Mouse (Mus musculus) embryonic facial prominence, embryonic 14.5 days (tissue): ENCODE data around the gene Zfp992. TPM values are rescaled to one million over a fixed set of nuclear protein-coding genes. Genes with fewer than 3 reads are reported as not detected.
"Not testable (repeated sequence)": the region's sequence is repeated elsewhere in the genome, so short reads cannot be mapped to it uniquely, and the experiment has no call there.

ENCODE experiments used
- ATAC-seq: fragments of 200-750 bp; cut with Nextera tagmentation; 2 replicates; pipeline ENCODE4 v1.8.0; 2017; ENCODE audit warnings: low read depth, moderate number of reproducible peaks, moderate TSS enrichment
- DNase-seq: peaks from one replicate; pipeline ENCODE4 v3.0.0-alpha.2; 2015; ENCODE audit warnings: low spot score
- H3K27ac ChIP-seq: fragments of 300-500 bp; sonication (generic); replicated peaks from 2 replicates; pipeline ENCODE4 v1.5.1; 2014; ENCODE audit warnings: low read depth, mild to moderate bottlenecking, low read length, moderate library complexity
- H3K27me3 ChIP-seq: fragments of 300-500 bp; sonication (generic); replicated peaks from 2 replicates; pipeline ENCODE4 v1.6.1; 2014; ENCODE audit warnings: low read length; ENCODE audit not compliant: control insufficient read depth, insufficient read depth
- H3K36me3 ChIP-seq: fragments of 300-500 bp; sonication (generic); 2 replicates; pipeline ENCODE4 v1.6.1; 2014; ENCODE audit warnings: low read length, mixed read lengths; ENCODE audit not compliant: control insufficient read depth, insufficient read depth
- H3K4me1 ChIP-seq: fragments of 300-500 bp; sonication (generic); 2 replicates; pipeline ENCODE4 v1.6.1; 2014; ENCODE audit warnings: antibody characterized with exemption, low read length; ENCODE audit not compliant: control insufficient read depth, insufficient read depth
- H3K4me2 ChIP-seq: fragments of 300-500 bp; sonication (generic); 2 replicates; pipeline ENCODE4 v1.6.1; 2014; ENCODE audit warnings: low read depth, mild to moderate bottlenecking, low read length, moderate library complexity, mixed read lengths
- H3K4me3 ChIP-seq: fragments of 300-500 bp; sonication (generic); 2 replicates; pipeline ENCODE4 v1.5.1; 2014; ENCODE audit warnings: low read depth, mild to moderate bottlenecking, low read length
- H3K9ac ChIP-seq: fragments of 300-500 bp; sonication (generic); 2 replicates; pipeline ENCODE4 v1.6.1; 2014; ENCODE audit warnings: low read depth, mild to moderate bottlenecking, low read length, moderate library complexity, mixed read lengths
- H3K9me3 ChIP-seq: fragments of 300-500 bp; sonication (generic); 2 replicates; pipeline ENCODE4 v1.6.1; 2016; ENCODE audit warnings: low read length; ENCODE audit not compliant: control insufficient read depth
- WGBS: fragments of 180-500 bp; shearing (Covaris S2); extraction: QIAGEN DNeasy Blood & Tissue Kit; methylation state at CpG from one replicate; pipeline ENCODE4 v1.1.7; 2014; 5-methylcytosine and 5-hydroxymethylcytosine counted together
- polyA plus RNA-seq: library from polyadenylated mRNA; unstranded; fragments of >200 nt; fragmentation: Nextera tagmentation; extraction: Ambion mirVana; gene quantifications from 2 replicates; pipeline ENCODE4 v1.2.1, GENCODE M21; 2014

Gene Zfp992
- polyA plus RNA-seq, 1 experiment from 2014 or later: 3.0 TPM

DNA sequence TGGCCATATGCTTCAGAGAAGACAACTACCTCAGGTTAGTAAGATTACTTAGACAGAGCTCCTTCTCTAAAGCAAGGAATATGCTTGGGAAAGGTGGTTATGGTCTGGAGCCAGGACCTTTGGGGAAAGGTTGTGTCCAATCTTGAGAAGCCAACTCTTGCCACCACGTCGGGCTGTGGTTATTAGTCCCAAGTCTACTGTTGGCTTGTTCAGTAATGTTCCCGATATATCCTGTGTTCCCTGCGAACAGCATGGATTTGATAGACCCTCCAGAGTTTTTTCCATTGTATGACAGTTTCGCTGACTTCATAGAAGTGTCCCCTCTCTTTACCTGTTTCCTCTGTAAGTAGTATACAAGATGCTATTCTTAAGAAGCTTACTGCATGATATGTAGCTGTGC, 888 bp downstream of the Zfp992 start:
- not testable (repeated sequence) for H3K27ac ChIP-seq, ATAC-seq, H3K9ac ChIP-seq, H3K4me2 ChIP-seq, H3K4me3 ChIP-seq, H3K36me3 ChIP-seq, H3K4me1 ChIP-seq, DNase-seq, H3K27me3 ChIP-seq
- H3K9me3 ChIP-seq: peaks cover 39% of the 10 kb centered on the region
- WGBS: 81% methylated on average over 5 of the region's 5 CpGs

DNA sequence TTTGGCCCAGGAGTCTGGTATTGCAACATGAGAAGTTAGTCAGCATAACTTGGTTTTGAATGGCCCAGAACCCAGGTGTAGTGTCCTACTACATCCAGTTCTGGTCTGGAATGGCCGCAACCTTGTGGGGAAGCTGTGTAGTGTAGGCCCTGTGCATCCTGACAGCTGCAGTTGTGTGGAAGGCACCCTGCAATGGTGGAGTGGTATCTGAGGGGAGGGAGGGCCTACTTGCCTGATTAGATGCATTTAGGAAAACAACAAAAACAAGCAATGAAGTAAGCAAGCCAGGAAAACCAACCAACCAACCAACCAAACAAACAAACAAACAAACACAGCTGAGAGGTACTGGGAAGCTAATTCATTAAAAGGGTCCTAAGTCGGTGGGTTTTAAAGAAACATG, 3.8 kb downstream of the Zfp992 start:
- not testable (repeated sequence) for H3K4me2 ChIP-seq, H3K4me1 ChIP-seq, DNase-seq, H3K27ac ChIP-seq, H3K36me3 ChIP-seq, H3K9ac ChIP-seq, H3K27me3 ChIP-seq, H3K4me3 ChIP-seq, ATAC-seq
- WGBS: 89% methylated on average over 2 of the region's 2 CpGs
- H3K9me3 ChIP-seq: peaks cover 53% of the 10 kb centered on the region

DNA sequence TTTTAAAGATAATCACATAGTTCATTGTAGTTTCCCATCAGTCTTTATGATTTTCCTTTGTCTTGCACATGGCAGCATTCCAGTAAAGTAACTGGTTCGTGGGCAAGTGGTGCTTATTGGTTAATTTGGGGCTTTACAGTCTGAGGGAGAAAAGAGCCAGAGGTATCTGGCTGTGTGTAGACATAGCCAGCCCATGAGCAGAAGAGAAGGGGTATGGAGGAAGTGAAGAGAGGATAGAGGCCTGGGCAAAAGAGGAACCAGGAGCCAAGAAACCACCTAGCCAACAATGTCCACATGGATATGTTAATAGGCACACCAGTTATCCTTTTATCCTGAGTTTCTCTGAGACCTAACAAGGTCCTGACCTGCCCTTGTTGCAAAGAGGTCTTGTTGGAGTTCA, 5.3 kb downstream of the Zfp992 start:
- DNase-seq, H3K9ac ChIP-seq, H3K4me2 ChIP-seq, H3K27me3 ChIP-seq, H3K36me3 ChIP-seq, H3K4me3 ChIP-seq, ATAC-seq, H3K27ac ChIP-seq, H3K4me1 ChIP-seq: not testable (repeated sequence)
- H3K9me3 ChIP-seq: peaks cover 56% of the 10 kb centered on the region
- 59% methylated on average over 1 of the region's 1 CpGs for WGBS

DNA sequence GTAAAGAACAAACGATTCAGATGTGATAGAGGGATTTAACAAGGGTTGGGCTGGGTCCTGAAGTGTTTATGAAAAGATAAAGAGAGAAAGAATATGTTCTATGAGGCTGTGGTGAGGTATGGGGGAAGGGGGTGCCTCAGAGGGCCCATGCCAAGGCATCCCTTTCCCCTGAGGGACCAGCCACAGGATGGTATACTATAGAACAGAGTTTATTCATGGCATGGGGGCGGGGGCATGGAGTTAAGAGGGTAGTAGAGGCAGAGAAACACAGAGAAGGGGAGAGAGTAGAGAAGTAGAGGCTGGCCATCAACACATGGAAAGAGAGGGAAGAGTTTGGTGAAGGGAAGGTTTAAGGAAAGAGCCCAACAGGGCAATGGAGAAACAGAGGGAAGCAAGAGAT, 6.1 kb downstream of the Zfp992 start:
- DNase-seq: no peak
- no peaks in the 10 kb centered on the region for H3K4me1 ChIP-seq

DNA sequence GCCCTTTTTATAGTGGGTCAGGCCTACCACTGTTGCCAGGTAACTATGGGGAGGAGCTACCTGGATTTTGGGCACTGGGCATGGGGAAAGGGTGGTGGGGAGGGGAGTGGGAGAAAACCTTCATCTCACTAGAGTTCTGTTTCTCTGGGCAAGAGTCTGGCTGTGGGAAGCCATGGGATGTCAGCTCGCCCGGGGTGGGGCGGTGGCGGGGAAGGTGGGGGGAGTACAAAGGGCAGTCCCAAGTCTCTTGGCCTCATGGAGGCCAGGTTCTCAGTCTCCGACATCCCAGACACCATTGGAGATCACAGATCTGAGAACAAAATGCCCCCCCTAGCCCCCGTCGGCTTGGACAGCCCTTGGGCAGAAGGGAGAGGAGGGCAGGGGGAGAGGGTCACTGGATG, 6.5 kb downstream of the Zfp992 start:
- H3K9me3 ChIP-seq: peaks cover 64% of the 10 kb centered on the region
- no peaks in the 10 kb centered on the region for H3K36me3 ChIP-seq
- WGBS: 93% methylated on average over 7 of the region's 7 CpGs

More for the DNA sequence above, 6.1 kb downstream of the Zfp992 start:
- H3K9me3 ChIP-seq: peaks cover 63% of the 10 kb centered on the region
- no peak overlapping the region for H3K4me2 ChIP-seq
- ATAC-seq: no peak
- no peak overlapping the region for H3K27ac ChIP-seq
- H3K36me3 ChIP-seq: no peaks in the 10 kb centered on the region
- H3K4me3 ChIP-seq: no peak overlapping the region
- H3K9ac ChIP-seq: no peak overlapping the region
- 36% methylated on average over 2 of the region's 2 CpGs for WGBS
- H3K27me3 ChIP-seq: no peaks in the 10 kb centered on the region

DNA sequence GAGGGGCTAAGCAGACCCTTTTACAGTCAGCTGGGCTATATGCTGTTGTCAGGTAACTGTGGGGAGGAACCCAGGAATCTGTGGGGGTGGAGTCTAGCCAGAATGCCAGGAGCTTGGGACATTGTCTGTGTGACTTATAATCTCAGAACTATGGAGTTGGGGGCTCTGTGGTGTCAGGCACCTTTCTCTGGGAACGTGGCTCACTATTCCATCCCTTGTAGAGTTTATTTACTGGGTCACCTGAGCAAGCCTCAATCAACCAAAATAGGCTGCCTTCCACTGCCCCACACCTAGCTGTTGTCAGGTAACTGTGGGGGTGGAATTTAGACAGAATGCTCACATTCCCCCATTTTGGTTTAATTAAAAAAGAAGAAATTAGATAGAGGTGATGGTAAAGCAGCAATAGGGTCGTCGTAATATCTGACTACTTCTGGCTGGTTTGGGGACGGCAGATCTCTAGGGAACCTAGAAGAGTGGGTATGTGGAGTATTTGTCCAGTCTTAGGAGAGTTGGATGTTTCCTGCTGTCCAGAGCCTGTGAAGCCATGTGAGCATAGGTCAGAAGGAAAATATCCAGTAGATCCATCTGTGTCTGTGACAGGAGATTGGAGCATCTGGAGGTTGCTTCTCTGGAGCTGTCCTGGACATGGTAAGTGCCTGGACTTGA, 7.4 kb downstream of the Zfp992 start:
- Histone ChIP-seq H3K36me3 (no peaks in the 10 kb centered on the region), H3K4me3 (no peak overlapping the region), H3K9me3 (peaks cover 70% of the 10 kb centered on the region), H3K4me1 (no peaks in the 10 kb centered on the region), H3K27me3 (no peaks in the 10 kb centered on the region), H3K4me2 (no peak overlapping the region), H3K9ac (no peak overlapping the region), H3K27ac (no peak overlapping the region)
- ATAC-seq: no peak
- no peak for DNase-seq
- WGBS: 71% methylated on average over 4 of the region's 4 CpGs

More for the DNA sequence above, 6.5 kb downstream of the Zfp992 start:
- Histone ChIP-seq H3K4me3 (no peak overlapping the region), H3K27ac (no peak overlapping the region), H3K4me2 (no peak overlapping the region), H3K9ac (no peak overlapping the region), H3K27me3 (no peaks in the 10 kb centered on the region), H3K4me1 (no peaks in the 10 kb centered on the region)
- DNase-seq: no peak
- ATAC-seq: peak; percentile 16; the same call in 1 of the 2 replicates

DNA sequence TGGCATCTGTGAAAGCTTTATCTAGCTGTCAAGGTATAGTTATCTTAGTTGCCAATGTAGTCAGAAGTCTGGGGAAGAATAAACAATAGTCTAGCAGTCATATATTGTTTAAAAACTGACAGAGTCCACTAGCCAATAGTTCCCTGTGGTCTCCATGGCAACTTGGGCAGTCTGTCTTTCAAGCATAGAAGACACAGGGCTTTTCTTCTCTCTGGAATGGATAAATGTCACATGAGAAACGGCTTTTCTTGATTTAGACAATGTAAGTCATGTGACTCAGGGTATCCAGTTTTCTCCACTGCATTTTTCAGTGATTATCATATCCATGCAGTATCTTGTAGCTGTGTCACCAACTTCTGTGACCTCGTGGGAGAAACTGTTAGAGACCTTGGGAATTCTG, 8.3 kb downstream of the Zfp992 start:
- no peak overlapping the region for H3K4me3 ChIP-seq
- no peaks in the 10 kb centered on the region for H3K4me1 ChIP-seq
- H3K27me3 ChIP-seq: no peaks in the 10 kb centered on the region
- no peak overlapping the region for H3K27ac ChIP-seq
- no peak overlapping the region for H3K4me2 ChIP-seq
- no peak for ATAC-seq
- 60% methylated on average over 2 of the region's 2 CpGs for WGBS
- no peak overlapping the region for H3K9ac ChIP-seq
- no peak for DNase-seq
- peaks cover 70% of the 10 kb centered on the region for H3K9me3 ChIP-seq
- no peaks in the 10 kb centered on the region for H3K36me3 ChIP-seq

DNA sequence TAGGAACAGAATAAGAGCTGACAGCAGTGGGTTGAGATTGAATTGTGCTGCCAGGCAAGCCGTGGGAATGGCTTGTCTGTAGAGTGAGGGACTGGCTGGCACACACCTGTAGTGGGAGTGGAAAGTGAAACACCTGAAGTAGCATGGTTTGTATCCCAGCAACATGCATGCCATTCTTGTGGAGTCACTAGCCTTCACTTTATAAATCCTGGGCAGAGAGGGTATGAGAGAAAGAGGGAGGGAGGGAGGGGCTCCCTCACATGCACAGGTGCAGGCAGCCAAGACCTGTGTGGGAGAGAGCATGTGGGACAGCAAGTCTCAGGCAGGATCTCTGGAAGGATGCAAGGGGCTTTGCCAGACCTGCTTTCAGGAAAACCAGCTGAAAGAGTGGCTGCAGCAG, 8.9 kb downstream of the Zfp992 start:
- H3K4me2 ChIP-seq: no peak overlapping the region
- ATAC-seq: no peak
- H3K36me3 ChIP-seq: no peaks in the 10 kb centered on the region
- no peak for DNase-seq
- no peak overlapping the region for H3K27ac ChIP-seq
- no peak overlapping the region for H3K9ac ChIP-seq
- WGBS: 70% methylated on average over 1 of the region's 1 CpGs
- H3K4me1 ChIP-seq: no peaks in the 10 kb centered on the region
- no peaks in the 10 kb centered on the region for H3K27me3 ChIP-seq
- H3K9me3 ChIP-seq: peaks cover 67% of the 10 kb centered on the region
- no peak overlapping the region for H3K4me3 ChIP-seq

DNA sequence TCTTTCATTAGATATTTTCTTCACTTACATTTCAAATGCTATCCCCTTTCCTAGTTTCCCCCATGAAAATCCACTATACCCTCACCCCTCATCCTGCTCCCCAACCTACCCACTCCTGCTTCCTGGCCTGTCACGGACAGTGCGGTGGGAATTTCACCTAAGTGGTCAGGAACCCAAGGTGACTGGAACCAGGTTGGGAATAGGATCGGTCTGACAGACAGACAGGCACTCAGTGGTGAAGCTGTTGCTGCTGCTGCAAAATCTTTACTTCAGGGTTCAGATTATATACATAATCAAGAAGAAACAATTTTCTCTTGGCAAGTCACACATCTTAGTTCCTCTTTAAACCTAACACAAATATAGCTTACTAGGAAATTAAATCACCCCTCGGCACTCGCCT, 11.0 kb downstream of the Zfp992 start:
- H3K4me3 ChIP-seq, DNase-seq, H3K36me3 ChIP-seq, H3K4me1 ChIP-seq, ATAC-seq, H3K9ac ChIP-seq, H3K27me3 ChIP-seq, H3K4me2 ChIP-seq, H3K27ac ChIP-seq: not testable (repeated sequence)
- WGBS: 74% methylated on average over 5 of the region's 5 CpGs
- peaks cover 63% of the 10 kb centered on the region for H3K9me3 ChIP-seq
